8 mouse cellular contexts compared by ENCODE assay signal in the genomic region with DNA sequence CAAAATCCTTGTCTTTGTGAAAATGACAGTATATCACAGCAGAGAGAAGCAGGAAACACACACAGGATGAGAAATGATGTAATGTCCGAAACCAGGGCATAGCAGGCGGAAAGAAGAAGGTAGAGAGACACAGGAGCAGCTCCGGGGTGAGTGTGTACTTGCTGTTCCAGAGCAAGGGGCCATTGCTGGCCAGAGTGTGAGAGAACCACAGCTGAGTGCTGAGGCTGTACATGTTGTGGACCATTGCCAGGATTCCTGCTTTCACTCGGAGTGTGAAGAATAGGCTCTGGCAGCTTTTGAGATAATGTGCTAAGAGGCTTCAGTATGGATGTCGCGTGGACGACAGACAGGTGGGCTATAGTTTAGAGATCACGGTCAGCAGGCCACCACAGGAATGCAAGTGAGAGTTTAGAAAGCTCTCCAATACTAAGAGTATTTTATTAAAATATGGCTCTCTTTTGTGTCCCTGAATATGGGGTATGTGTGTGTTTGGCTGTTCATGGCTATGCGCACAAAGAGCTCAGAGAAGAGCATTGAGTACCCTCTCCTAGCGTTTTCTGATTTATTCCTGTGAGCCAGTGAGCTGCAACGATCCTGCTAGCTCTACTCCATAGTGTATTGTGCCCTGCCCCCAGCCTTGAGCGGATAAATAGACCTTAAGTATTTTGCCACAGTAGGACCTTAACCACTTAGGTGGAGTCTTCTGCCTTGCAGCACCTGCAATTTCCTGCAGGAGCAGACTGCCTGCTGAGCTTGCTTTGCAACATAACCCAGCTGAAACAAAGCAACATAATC.
DNase-seq lines count a peak whose midpoint lies in the region; ATAC-seq and TF ChIP-seq lines count a peak whose summit lies in the region.

No protein-coding gene starts in this region.

- H3K4me2 ChIP-seq in embryonic facial prominence, embryonic 14.5 days (ENCODE audit: low read depth, low read length), result no peak overlapping the region
- no peak overlapping the region for H3K4me2 ChIP-seq in neural tube, embryonic 15.5 days
- H3K4me2 ChIP-seq in heart, postnatal 0 days (ENCODE audit: low read depth, low read length), result peak overlapping the region; percentile 14; the same call in 1 of the 2 replicates
- H3K4me2 ChIP-seq in stomach, embryonic 14.5 days (replicated peaks; ENCODE audit: low read depth, low read length), result no peak overlapping the region

- H3K4me1 ChIP-seq in embryonic facial prominence, embryonic 14.5 days (ENCODE audit: control insufficient read depth, insufficient read depth, low read length), result no peaks in the 10 kb centered on the region; the same call in 1 of the 2 replicates
- no peaks in the 10 kb centered on the region for H3K4me1 ChIP-seq in embryonic facial prominence, embryonic 10.5 days
- peaks cover 4% of the 10 kb centered on the region; the same call in 1 of the 2 replicates for H3K4me1 ChIP-seq in neural tube, embryonic 15.5 days
- H3K4me1 ChIP-seq in heart, postnatal 0 days (ENCODE audit: control insufficient read depth, insufficient read depth), result peaks cover 9% of the 10 kb centered on the region
- peaks cover 12% of the 10 kb centered on the region for H3K4me1 ChIP-seq in stomach, embryonic 14.5 days (ENCODE audit: control insufficient read depth, insufficient read depth, low read length)

- no peaks in the 10 kb centered on the region for H3K27me3 ChIP-seq in embryonic facial prominence, embryonic 14.5 days (replicated peaks; ENCODE audit: control insufficient read depth, insufficient read depth, low read length)
- no peaks in the 10 kb centered on the region for H3K27me3 ChIP-seq in embryonic facial prominence, embryonic 10.5 days (replicated peaks; ENCODE audit: low read depth, poor library complexity, severe bottlenecking)
- H3K27me3 ChIP-seq in neural tube, embryonic 15.5 days (replicated peaks), result no peaks in the 10 kb centered on the region
- H3K27me3 ChIP-seq in heart, postnatal 0 days (ENCODE audit: control insufficient read depth, insufficient read depth, low read length), result no peaks in the 10 kb centered on the region
- no peaks in the 10 kb centered on the region for H3K27me3 ChIP-seq in stomach, embryonic 14.5 days (ENCODE audit: control insufficient read depth, insufficient read depth, low read length)

- ATAC-seq in embryonic facial prominence, embryonic 14.5 days (ENCODE audit: low read depth), result 0 out of 2 replicates have a peak, but pooled peaks have one; percentile 47
- peak; percentile 38; the same call in 1 of the 2 replicates for ATAC-seq in neural tube, embryonic 15.5 days (ENCODE audit: low FRiP score)
- ATAC-seq in heart, postnatal 0 days (ENCODE audit: insufficient read depth, low read depth), result peak; percentile 94
- peak; percentile 73 for ATAC-seq in stomach, embryonic 14.5 days (ENCODE audit: insufficient number of reproducible peaks, insufficient read depth, low FRiP score, low read depth)

- H3K9ac ChIP-seq in embryonic facial prominence, embryonic 14.5 days (ENCODE audit: low read depth, low read length), result no peak overlapping the region
- no peak overlapping the region for H3K9ac ChIP-seq in neural tube, embryonic 15.5 days (replicated peaks)
- H3K9ac ChIP-seq in heart, postnatal 0 days (replicated peaks; ENCODE audit: low read depth, low read length), result no peak overlapping the region
- H3K9ac ChIP-seq in stomach, embryonic 14.5 days (replicated peaks; ENCODE audit: low read depth, low read length), result no peak overlapping the region

- TF ChIP-seq EP300 in heart, postnatal 0 days (IDR thresholded peaks at IDR 0.05; ENCODE audit: low read depth), result peak; percentile 50; the same call in 1 of the 2 replicates

- no peak for TF ChIP-seq CTCF in heart, postnatal 0 days (IDR thresholded peaks at IDR 0.05; ENCODE audit: low read depth)

- no peak overlapping the region for H3K27ac ChIP-seq in embryonic facial prominence, embryonic 14.5 days (replicated peaks; ENCODE audit: low read depth, low read length)
- no peak overlapping the region for H3K27ac ChIP-seq in embryonic facial prominence, embryonic 10.5 days (replicated peaks)
- H3K27ac ChIP-seq in neural tube, embryonic 15.5 days (replicated peaks), result no peak overlapping the region
- H3K27ac ChIP-seq in heart, postnatal 0 days (ENCODE audit: low read depth), result peak overlapping the region; percentile 86
- H3K27ac ChIP-seq in stomach, embryonic 14.5 days (ENCODE audit: low read length), result peak overlapping the region; percentile 71; the same call in 1 of the 2 replicates

- no peak overlapping the region for H3K4me3 ChIP-seq in embryonic facial prominence, embryonic 14.5 days (ENCODE audit: low read depth, low read length)
- no peak overlapping the region for H3K4me3 ChIP-seq in embryonic facial prominence, embryonic 10.5 days
- no peak overlapping the region for H3K4me3 ChIP-seq in neural tube, embryonic 15.5 days (replicated peaks)
- H3K4me3 ChIP-seq in heart, postnatal 0 days (ENCODE audit: low read depth, low read length), result no peak overlapping the region
- H3K4me3 ChIP-seq in stomach, embryonic 14.5 days (ENCODE audit: low read depth, low read length), result no peak overlapping the region

- WGBS in embryonic facial prominence, embryonic 14.5 days, result 72% methylated on average over 12 of the region's 12 CpGs
- 84% methylated on average over 12 of the region's 12 CpGs for WGBS in embryonic facial prominence, embryonic 10.5 days
- WGBS in neural tube, embryonic 15.5 days, result 70% methylated on average over 12 of the region's 12 CpGs
- 18% methylated on average over 12 of the region's 12 CpGs for WGBS in heart, postnatal 0 days
- WGBS in stomach, embryonic 14.5 days, result 45% methylated on average over 12 of the region's 12 CpGs

- no peaks in the 10 kb centered on the region for H3K36me3 ChIP-seq in embryonic facial prominence, embryonic 14.5 days (ENCODE audit: control insufficient read depth, insufficient read depth, low read length)
- no peaks in the 10 kb centered on the region for H3K36me3 ChIP-seq in embryonic facial prominence, embryonic 10.5 days (replicated peaks)
- no peaks in the 10 kb centered on the region for H3K36me3 ChIP-seq in neural tube, embryonic 15.5 days
- no peaks in the 10 kb centered on the region for H3K36me3 ChIP-seq in heart, postnatal 0 days (replicated peaks; ENCODE audit: control insufficient read depth, insufficient read depth, low read length)
- no peaks in the 10 kb centered on the region for H3K36me3 ChIP-seq in stomach, embryonic 14.5 days (ENCODE audit: control insufficient read depth, insufficient read depth, low read length)

- peak; percentile 58 for DNase-seq in embryonic facial prominence, embryonic 14.5 days (ENCODE audit: low spot score)
- no peak for DNase-seq in embryonic facial prominence, embryonic 10.5 days (ENCODE audit: low spot score)
- no peak for DNase-seq in neural tube, embryonic 10.5 days (ENCODE audit: extremely low spot score, low spot score)
- DNase-seq in heart, postnatal 0 days (ENCODE audit: low spot score), result peak; percentile 94
- no peak for DNase-seq in adrenal gland, adult (ENCODE audit: inconsistent age in 2 of 2, low spot score in 1 of 2)
- no peak for DNase-seq in spleen, postnatal 14 days (ENCODE audit: low spot score in 2 of 2)

- no peaks in the 10 kb centered on the region for H3K9me3 ChIP-seq in embryonic facial prominence, embryonic 14.5 days (ENCODE audit: control insufficient read depth, low read length)
- H3K9me3 ChIP-seq in embryonic facial prominence, embryonic 10.5 days, result no peaks in the 10 kb centered on the region
- H3K9me3 ChIP-seq in neural tube, embryonic 15.5 days (replicated peaks), result no peaks in the 10 kb centered on the region
- H3K9me3 ChIP-seq in heart, postnatal 0 days (replicated peaks; ENCODE audit: control insufficient read depth, low read length), result no peaks in the 10 kb centered on the region
- H3K9me3 ChIP-seq in stomach, embryonic 14.5 days (ENCODE audit: control insufficient read depth, low read depth, low read length), result no peaks in the 10 kb centered on the region

Comparison
In these comparisons a context has a peak if more than half of its experiments do, and no peak if none do; other contexts are left out.
1. DNase-seq: peak in embryonic facial prominence, embryonic 14.5 days (single experiment) and heart, postnatal 0 days (single experiment); none in embryonic facial prominence, embryonic 10.5 days (single experiment), neural tube, embryonic 10.5 days (single experiment), adrenal gland, adult (0 of 2) and spleen, postnatal 14 days (0 of 2).
2. ATAC-seq: peak in every context shown above with its lines; median percentile 94 in heart, postnatal 0 days; 73 in stomach, embryonic 14.5 days; 47 in embryonic facial prominence, embryonic 14.5 days; 38 in neural tube, embryonic 15.5 days.
3. H3K27ac ChIP-seq: peak in heart, postnatal 0 days (single experiment) and stomach, embryonic 14.5 days (single experiment); none in embryonic facial prominence, embryonic 14.5 days (single experiment), embryonic facial prominence, embryonic 10.5 days (single experiment) and neural tube, embryonic 15.5 days (single experiment).